Mouse (Mus musculus) heart, adult 9 months (tissue): ENCODE data around the gene Copz1.
"Not testable (repeated sequence)": the region's sequence is repeated elsewhere in the genome, so short reads cannot be mapped to it uniquely, and the experiment has no call there.

Experiments
- DNase-seq, 2 experiments: peaks; one replicate each; pipeline ENCODE4 v3.0.0; 2022; ENCODE audit warnings: low spot score in 2 of 2

Gene Copz1

GRCm38 (mm10) chr15:103272419-103273279 lies at the start of gene Copz1:
Gene Copz1, plus strand, starts transcription at chr15:103272714.
- DNase-seq, result peak; percentile 99 to 100

- DNase-seq, result no peak
These were observed 48.4 kb upstream of the Copz1 start for GRCm38 (mm10) chr15:103224161-103224560.

- DNase-seq, result no peak
These were observed 45.5 kb upstream of the Copz1 start for GRCm38 (mm10) chr15:103227022-103227421.

- no peak for DNase-seq
These were observed 44.9 kb upstream of the Copz1 start for GRCm38 (mm10) chr15:103227572-103227971.

- no peak for DNase-seq
These were observed 43.6 kb upstream of the Copz1 start for GRCm38 (mm10) chr15:103228904-103229303.

- no peak for DNase-seq
These were observed 39.4 kb upstream of the Copz1 start for GRCm38 (mm10) chr15:103233119-103233518.

GRCm38 (mm10) chr15:103237295-103237694 lies 35.2 kb upstream of the Copz1 start:
- no peak for DNase-seq

- peak; percentile 94 to 95 for DNase-seq
These were observed 33.3 kb upstream of the Copz1 start for GRCm38 (mm10) chr15:103239130-103239684.

GRCm38 (mm10) chr15:103239685-103240159 lies 32.8 kb upstream of the Copz1 start, which contains the start of gene Cbx5:
Gene Cbx5, minus strand, starts transcription at chr15:103239816.
- DNase-seq, result peak; percentile 99

- peak; percentile 98 for DNase-seq
These were observed 32.1 kb upstream of the Copz1 start, which contains the start of gene Hnrnpa1 for GRCm38 (mm10) chr15:103240160-103241028. Gene Hnrnpa1, plus strand, starts transcription at chr15:103240432.

GRCm38 (mm10) chr15:103241071-103242018 lies 31.2 kb upstream of the Copz1 start:
- not testable (repeated sequence) for DNase-seq

- DNase-seq, result no peak
These were observed 29.6 kb upstream of the Copz1 start for GRCm38 (mm10) chr15:103242885-103243284.

- DNase-seq, result no peak
These were observed 26.9 kb upstream of the Copz1 start for GRCm38 (mm10) chr15:103245616-103246015.

- DNase-seq, result no peak
These were observed 25.3 kb upstream of the Copz1 start for GRCm38 (mm10) chr15:103247078-103247781.

- no peak for DNase-seq
These were observed 24.6 kb upstream of the Copz1 start for GRCm38 (mm10) chr15:103247782-103248400.

GRCm38 (mm10) chr15:103248401-103249313 lies 23.9 kb upstream of the Copz1 start:
- DNase-seq, result no peak

GRCm38 (mm10) chr15:103249511-103249910 lies 23.0 kb upstream of the Copz1 start:
- not testable (repeated sequence) for DNase-seq

GRCm38 (mm10) chr15:103250195-103250740 lies 22.2 kb upstream of the Copz1 start:
- DNase-seq, result peak; percentile 28 to 51
